17 mouse cellular contexts compared by ENCODE assay signal in the genomic region with DNA sequence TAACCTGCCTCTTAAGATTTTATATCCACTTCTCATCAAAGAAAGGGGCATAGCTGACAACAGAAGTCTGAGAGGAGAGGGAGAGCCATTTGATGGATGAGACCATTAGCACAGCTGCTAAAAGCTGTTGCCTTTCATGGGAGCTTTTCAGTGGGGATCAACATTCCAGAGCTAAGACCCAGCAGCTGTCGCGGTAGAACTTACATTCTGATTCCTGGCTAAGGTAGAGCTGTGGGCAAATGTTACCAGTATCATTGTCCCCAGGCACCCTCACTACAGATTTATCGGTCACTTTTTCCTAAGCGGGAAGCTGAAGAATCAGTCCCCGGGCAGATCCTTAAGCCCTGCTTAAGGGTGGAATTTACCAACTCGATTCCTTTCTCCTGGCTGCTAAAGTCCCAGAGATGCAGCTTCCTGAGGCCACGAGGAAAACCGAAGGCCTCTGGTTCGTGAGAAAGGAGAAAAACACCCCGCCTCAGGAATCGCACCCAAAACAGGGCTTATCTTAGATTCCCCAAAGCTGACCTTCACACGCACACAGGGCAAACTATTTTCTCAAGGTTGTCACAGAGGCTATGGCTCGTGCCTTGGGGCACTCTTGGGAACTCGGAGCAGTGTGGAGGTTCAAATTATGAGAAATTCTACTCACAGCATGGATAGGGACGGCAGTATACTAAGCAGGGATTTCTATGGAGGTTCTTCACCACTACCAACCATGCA. TPM values are rescaled to one million over a fixed set of nuclear protein-coding genes. Genes with fewer than 3 reads are reported as not detected.
DNase-seq lines count a peak whose midpoint lies in the region; ATAC-seq lines count a peak whose summit lies in the region.
"Had no signal": no experiment of that assay in that cellular context is flagged by ENCODE, and none has a peak within 500 bp of the region (broad histone marks: within the 10 kb centered on the region; RNA-seq: fewer than 3 reads in every experiment).

No protein-coding gene starts in this region.

- H3K4me2 ChIP-seq in hindbrain, embryonic 14.5 days (replicated peaks): no peak overlapping the region
- H3K4me2 ChIP-seq in forebrain, embryonic 15.5 days (replicated peaks): no peak overlapping the region
- H3K4me2 ChIP-seq: lung, embryonic 15.5 days had no signal

- no peaks in the 10 kb centered on the region for H3K9me3 ChIP-seq in hindbrain, embryonic 14.5 days (ENCODE audit: control insufficient read depth, low read length)
- H3K9me3 ChIP-seq in hindbrain, embryonic 10.5 days: no peaks in the 10 kb centered on the region
- H3K9me3 ChIP-seq in forebrain, embryonic 15.5 days: no peaks in the 10 kb centered on the region
- H3K9me3 ChIP-seq: heart, embryonic 10.5 days; lung, embryonic 15.5 days had no signal

- H3K4me1 ChIP-seq in hindbrain, embryonic 14.5 days (replicated peaks; ENCODE audit: control insufficient read depth, insufficient read depth, low read length): no peaks in the 10 kb centered on the region
- no peaks in the 10 kb centered on the region for H3K4me1 ChIP-seq in hindbrain, embryonic 10.5 days (replicated peaks)
- H3K4me1 ChIP-seq in forebrain, embryonic 15.5 days: no peaks in the 10 kb centered on the region
- H3K4me1 ChIP-seq: lung, embryonic 15.5 days had no signal

- no peak overlapping the region for H3K9ac ChIP-seq in hindbrain, embryonic 14.5 days
- H3K9ac ChIP-seq in forebrain, embryonic 15.5 days (replicated peaks): no peak overlapping the region
- H3K9ac ChIP-seq: lung, embryonic 15.5 days had no signal

- no peak overlapping the region for H3K4me3 ChIP-seq in hindbrain, embryonic 14.5 days (replicated peaks; ENCODE audit: low read length)
- no peak overlapping the region for H3K4me3 ChIP-seq in hindbrain, embryonic 10.5 days
- H3K4me3 ChIP-seq in forebrain, embryonic 15.5 days: no peak overlapping the region
- H3K4me3 ChIP-seq: heart, embryonic 10.5 days; left cerebral cortex, adult 2 months; lung, embryonic 15.5 days had no signal

- H3K27me3 ChIP-seq in hindbrain, embryonic 14.5 days (ENCODE audit: control insufficient read depth, insufficient read depth, low read length): no peaks in the 10 kb centered on the region
- no peaks in the 10 kb centered on the region for H3K27me3 ChIP-seq in hindbrain, embryonic 10.5 days (ENCODE audit: insufficient read depth, poor library complexity, severe bottlenecking)
- no peaks in the 10 kb centered on the region for H3K27me3 ChIP-seq in forebrain, embryonic 15.5 days
- H3K27me3 ChIP-seq: lung, embryonic 15.5 days had no signal

- no peak for ATAC-seq in hindbrain, embryonic 14.5 days (ENCODE audit: low FRiP score)
- no peak for ATAC-seq in forebrain, embryonic 15.5 days (replicated peaks)
- ATAC-seq: inflammation-experienced regulatory T-cells, adult 6 months had no signal

- WGBS in hindbrain, embryonic 14.5 days: 59% methylated on average over 15 of the region's 15 CpGs
- WGBS in hindbrain, embryonic 10.5 days: 67% methylated on average over 15 of the region's 15 CpGs
- 57% methylated on average over 15 of the region's 15 CpGs for WGBS in forebrain, embryonic 15.5 days

- DNase-seq in hindbrain, embryonic 14.5 days (ENCODE audit: low spot score): peak; percentile 37
- no peak for DNase-seq in hindbrain, embryonic 10.5 days (ENCODE audit: low spot score)
- DNase-seq in R1 (ENCODE audit: low read depth, low spot score): peak; percentile 16
- DNase-seq in embryo, embryonic 10.5 days (ENCODE audit: low spot score): peak; percentile 59
- DNase-seq in forelimb bud, embryonic 11.5 days (ENCODE audit: low read depth, low spot score): peak; percentile 54
- no peak for DNase-seq in Muller cell, postnatal 12 days (ENCODE audit: inconsistent ontology term)
- DNase-seq in right cerebral cortex, postnatal 10 days (ENCODE audit: low spot score in 2 of 2): no peak
- DNase-seq: cerebellum, postnatal 10 days; gastrocnemius, postnatal 14 days; right cerebral cortex, postnatal 4 days had no signal

- no peaks in the 10 kb centered on the region for H3K36me3 ChIP-seq in hindbrain, embryonic 14.5 days (replicated peaks; ENCODE audit: control insufficient read depth, insufficient read depth)
- no peaks in the 10 kb centered on the region for H3K36me3 ChIP-seq in hindbrain, embryonic 10.5 days
- H3K36me3 ChIP-seq in forebrain, embryonic 15.5 days: no peaks in the 10 kb centered on the region
- H3K36me3 ChIP-seq: heart, embryonic 10.5 days; lung, embryonic 15.5 days had no signal

- H3K27ac ChIP-seq in hindbrain, embryonic 14.5 days: no peak overlapping the region
- H3K27ac ChIP-seq in hindbrain, embryonic 10.5 days: no peak overlapping the region
- no peak overlapping the region for H3K27ac ChIP-seq in forebrain, embryonic 15.5 days (replicated peaks)
- H3K27ac ChIP-seq: heart, embryonic 10.5 days; left cerebral cortex, adult 2 months; lung, embryonic 15.5 days had no signal

RNA-seq across cellular contexts. Expression of a gene that starts 7.6 kb away (rescaled TPM):
- polyA plus RNA-seq in hindbrain, embryonic 14.5 days (2014; fragmentation: Nextera tagmentation; extraction: Ambion mirVana): 0.13 and 0.70 TPM in 2 replicates
- not detected in 2 replicates for polyA plus RNA-seq in hindbrain, embryonic 10.5 days (2016; fragmentation: Nextera tagmentation; extraction: Ambion mirVana)
- 0.04 and 0.14 TPM in 2 replicates for polyA plus RNA-seq in forebrain, embryonic 15.5 days (2015; fragmentation: Nextera tagmentation; extraction: Ambion mirVana)
- polyA plus RNA-seq: heart, embryonic 10.5 days; inflammation-experienced regulatory T-cells, adult 6 months; kidney, embryonic 14.5 days; liver, adult 2 months had no signal

RNA-seq across cellular contexts. Expression of a gene that starts 37.0 kb away (rescaled TPM):
- 0.72 and 1.1 TPM in 2 replicates for polyA plus RNA-seq in hindbrain, embryonic 14.5 days (2014; fragmentation: Nextera tagmentation; extraction: Ambion mirVana)
- polyA plus RNA-seq in hindbrain, embryonic 10.5 days (2016; fragmentation: Nextera tagmentation; extraction: Ambion mirVana): 0.03 and 0.07 TPM in 2 replicates
- polyA plus RNA-seq in forebrain, embryonic 15.5 days (2015; fragmentation: Nextera tagmentation; extraction: Ambion mirVana): 0.11 and 0.23 TPM in 2 replicates
- polyA plus RNA-seq: heart, embryonic 10.5 days; inflammation-experienced regulatory T-cells, adult 6 months; liver, adult 2 months had no signal

Comparison
In these comparisons a context has a peak if more than half of its experiments do, and no peak if none do; other contexts are left out.
1. DNase-seq: peak in hindbrain, embryonic 14.5 days (single experiment), R1 (single experiment), embryo, embryonic 10.5 days (single experiment) and forelimb bud, embryonic 11.5 days (single experiment); none in hindbrain, embryonic 10.5 days (single experiment), Muller cell, postnatal 12 days (single experiment) and right cerebral cortex, postnatal 10 days (0 of 2).